Mouse (Mus musculus) bone marrow macrophage, adult 2 months (primary cell): ENCODE measurements around the gene Dtx4.

Experiments used
- CTCF ChIP-seq: IDR thresholded peaks from 2 replicates; pipeline ENCODE4 v1.5.1; 2012; ENCODE audit warnings: low read depth, mild to moderate bottlenecking, low read length, moderate library complexity
- POLR2A ChIP-seq: IDR thresholded peaks from 2 replicates; pipeline ENCODE4 v1.6.1; 2012; ENCODE audit warnings: mild to moderate bottlenecking, low read depth, low read length, borderline replicate concordance

GRCm38 (mm10) chr19:12498941-12499340 is 2.3 kb downstream of the Dtx4 start:
- no peak for TF ChIP-seq POLR2A
- TF ChIP-seq CTCF, result no peak
